Mouse (Mus musculus) CH12.LX (cell line): ENCODE results near the gene Sertad3. TPM values are rescaled to one million over a fixed set of nuclear protein-coding genes. Genes with fewer than 3 reads are reported as not detected.

Source experiments
- DNase-seq: peaks from one replicate; pipeline ENCODE4 v3.0.0-alpha.2; 2013; ENCODE audit errors: extremely low read depth
- H3K27ac ChIP-seq: 2 replicates; pipeline ENCODE4 v1.5.1; 2012; ENCODE audit warnings: low read depth, mild to moderate bottlenecking, control low read depth, moderate library complexity; ENCODE audit not compliant: insufficient read depth
- H3K27me3 ChIP-seq: replicated peaks from 2 replicates; pipeline ENCODE3; 2012; ENCODE audit warnings: inconsistent platforms
- H3K36me3 ChIP-seq, 2 experiments: replicated peaks in 1 of 2; 2 replicates each; pipeline versions ENCODE3 to v1.6.1; 2012; ENCODE audit warnings: inconsistent platforms in 1 of 2, low read length in 1 of 2, mild to moderate bottlenecking in 1 of 2, mixed read lengths in 1 of 2, moderate library complexity in 1 of 2; ENCODE audit not compliant: control insufficient read depth in 1 of 2, insufficient read depth in 1 of 2
- H3K4me1 ChIP-seq, 2 experiments: 2 replicates each; pipeline ENCODE4 v1.6.1; 2012; ENCODE audit warnings: inconsistent platforms in 1 of 2, moderate library complexity in 1 of 2; ENCODE audit not compliant: insufficient read depth in 2 of 2, control insufficient read depth in 1 of 2
- H3K4me2 ChIP-seq: 2 replicates; pipeline ENCODE4 v1.6.1; 2012; ENCODE audit warnings: low read depth, mild to moderate bottlenecking, control low read depth; ENCODE audit not compliant: poor library complexity, insufficient read depth, severe bottlenecking
- H3K4me3 ChIP-seq, 3 experiments: fragments of 150-350 bp in 1 of 3; sonication (generic) in 1 of 3; replicated peaks in 1 of 3; 2 replicates each; pipeline versions ENCODE3 to v1.5.1; 2011 to 2012; ENCODE audit warnings: low read depth in 2 of 3, low read length in 2 of 3, mild to moderate bottlenecking in 2 of 3, moderate library complexity in 2 of 3, control low read depth in 1 of 3, improper control_type of control experiment in 1 of 3, inconsistent platforms in 1 of 3, mixed read lengths in 1 of 3; ENCODE audit not compliant: poor library complexity in 1 of 3
- H3K79me2 ChIP-seq: replicated peaks from 2 replicates; pipeline ENCODE4 v1.6.1; 2012; ENCODE audit warnings: mild to moderate bottlenecking, moderate library complexity; ENCODE audit not compliant: control insufficient read depth, poor library complexity, insufficient read depth, severe bottlenecking; ENCODE audit errors: extremely low read depth
- H3K9ac ChIP-seq: 2 replicates; pipeline ENCODE4 v1.6.1; 2012; ENCODE audit warnings: low read depth, mild to moderate bottlenecking, control low read depth, moderate library complexity; ENCODE audit not compliant: insufficient read depth
- H3K9me3 ChIP-seq: replicated peaks from 2 replicates; pipeline ENCODE3; 2012; ENCODE audit warnings: low read length, inconsistent platforms, mixed read lengths
- CTCF ChIP-seq, 2 experiments: IDR thresholded peaks in 1 of 2; conservative IDR thresholded peaks in 1 of 2; 2 replicates each; pipeline ENCODE4 v1.5.1; 2011 to 2012; ENCODE audit warnings: low read depth in 2 of 2, low read length in 2 of 2, improper control_type of control experiment in 1 of 2, inconsistent platforms in 1 of 2, mild to moderate bottlenecking in 1 of 2, moderate library complexity in 1 of 2
- EP300 ChIP-seq: IDR thresholded peaks from 2 replicates; pipeline ENCODE4 v1.6.1; 2011; ENCODE audit warnings: low read length, improper control_type of control experiment
- ETS1 ChIP-seq: conservative IDR thresholded peaks from 2 replicates; pipeline ENCODE4 v1.6.1; 2012; ENCODE audit warnings: low read depth, mild to moderate bottlenecking, inconsistent platforms, low read length, improper control_type of control experiment, moderate library complexity
- IRF4 ChIP-seq: IDR thresholded peaks from 2 replicates; pipeline ENCODE4 v1.6.1; 2014; ENCODE audit warnings: low read depth, mild to moderate bottlenecking, inconsistent platforms, low read length, improper control_type of control experiment
- JUND ChIP-seq: conservative IDR thresholded peaks from 2 replicates; pipeline ENCODE4 v1.6.1; 2011; ENCODE audit warnings: low read depth, low read length, improper control_type of control experiment
- RAD21 ChIP-seq: IDR thresholded peaks from 2 replicates; pipeline ENCODE4 v1.6.1; 2011; ENCODE audit warnings: low read depth, mild to moderate bottlenecking, low read length, improper control_type of control experiment, moderate library complexity
- SIN3A ChIP-seq: IDR thresholded peaks from 2 replicates; pipeline ENCODE4 v1.6.1; 2012; ENCODE audit warnings: low read length, improper control_type of control experiment, inconsistent platforms
- SMC3 ChIP-seq: IDR thresholded peaks from 2 replicates; pipeline ENCODE4 v1.6.1; 2011; ENCODE audit warnings: low read depth, low read length, improper control_type of control experiment
- USF2 ChIP-seq: conservative IDR thresholded peaks from 2 replicates; pipeline ENCODE4 v1.6.1; 2011; ENCODE audit warnings: low read depth, low read length, improper control_type of control experiment
- ZC3H11A ChIP-seq: IDR thresholded peaks from 2 replicates; pipeline ENCODE4 v1.6.1; 2012; ENCODE audit warnings: low read depth, mild to moderate bottlenecking, inconsistent platforms, low read length, improper control_type of control experiment
- ZNF384 ChIP-seq: IDR thresholded peaks from 2 replicates; pipeline ENCODE4 v1.6.1; 2012; ENCODE audit warnings: low read depth, low read length, improper control_type of control experiment, inconsistent platforms
- dilution Hi-C: fragments of 300-500 bp; cut with MboI; formaldehyde crosslinking; loops from 2 replicates; pipeline ENCODE4 v1.14.3; 2020; ENCODE audit warnings: low sequenced_read_pairs; ENCODE audit not compliant: extremely low pct_unique_long_range_greater_than_20kb, extremely low pct_ligation_motif_present
- in situ Hi-C: fragments of 300-500 bp; cut with MboI; formaldehyde crosslinking; loops from 3 replicates; pipeline ENCODE4 v1.14.3; 2019; ENCODE audit warnings: low sequenced_read_pairs, low pct_ligation_motif_present, low pct_unique_long_range_greater_than_20kb, mixed read lengths
- polyA plus RNA-seq: library from polyadenylated mRNA; unstranded; fragments of >175 nt; gene quantifications from 2 replicates; pipeline ENCODE4 v1.2.1, GENCODE M21; 2012; ENCODE audit warnings: low read depth; ENCODE audit not compliant: insufficient read length
- total RNA-seq, 2 experiments: library from RNA; depleted of rRNA; stranded (reverse); fragments of 300-350 nt in 1 of 2; fragments of >200 nt in 1 of 2; gene quantifications; 2 replicates each; pipeline ENCODE4 v1.2.3; 2012 to 2014

Sertad3 gene
- total and polyA plus RNA-seq, 3 experiments: 2.7 to 3.9 (median 2.8) TPM

GRCm38 (mm10) chr7:27526039-27526827, 52.7 kb downstream of the Sertad3 start:
- no peak overlapping the region for H3K9ac ChIP-seq

More at GRCm38 (mm10) chr7:27526039-27526827, 52.7 kb downstream of the Sertad3 start:
- no peaks in the 10 kb centered on the region for H3K9me3 ChIP-seq
- in situ Hi-C loops: loop anchor here (10.0 kb wide), 1 partner anchor 191 kb away; the partner anchor contains the start of gene Ltbp4
- no peaks in the 10 kb centered on the region for H3K27me3 ChIP-seq
- no peak overlapping the region for H3K4me2 ChIP-seq
- no peak overlapping the region for H3K27ac ChIP-seq
- peaks cover 0 to 10% of the 10 kb centered on the region in 2 experiments; a peak in 2 of 4 replicates for H3K4me1 ChIP-seq
- dilution Hi-C loops: no loop called here
- peak; percentile 76 for DNase-seq
- H3K79me2 ChIP-seq: no peaks in the 10 kb centered on the region
- H3K4me3 ChIP-seq: no peak overlapping the region
- no peaks in the 10 kb centered on the region for H3K36me3 ChIP-seq
- no peak for TF ChIP-seq ETS1
- TF ChIP-seq ZNF384: no peak
- peak; percentile 84 for TF ChIP-seq SMC3
- TF ChIP-seq CTCF (conservative IDR thresholded peaks at IDR 0.05 in 1 of 2, IDR thresholded peaks at IDR 0.05 in 1 of 2; ENCODE audit: low read depth in 2 of 2, low read length in 2 of 2): peak; percentile 85 to 91
- no peak for TF ChIP-seq ZC3H11A
- no peak for TF ChIP-seq JUND
- TF ChIP-seq SIN3A: no peak
- no peak for TF ChIP-seq IRF4
- peak; percentile 51 for TF ChIP-seq RAD21
- no peak for TF ChIP-seq USF2
- no peak for TF ChIP-seq EP300

Other genes with a start within 250 kb of the Sertad3 start
- 5.9 and 8.1 TPM in 2 replicates for gene Itpkc, start 245.1 kb upstream of the Sertad3 start, total RNA-seq (2012; rRNA removed)
- 3.2 and 4.0 TPM in 2 replicates for gene Itpkc, start 245.1 kb upstream of the Sertad3 start, total RNA-seq (2014; rRNA removed)
- 4.0 and 4.1 TPM in 2 replicates for gene Itpkc, start 245.1 kb upstream of the Sertad3 start, polyA plus RNA-seq
- gene Coq8b, start 240.7 kb upstream of the Sertad3 start, total RNA-seq (2012; rRNA removed): 21.7 and 26.5 TPM in 2 replicates
- 16.0 and 19.7 TPM in 2 replicates for gene Coq8b, start 240.7 kb upstream of the Sertad3 start, total RNA-seq (2014; rRNA removed)
- 20.6 and 21.3 TPM in 2 replicates for gene Coq8b, start 240.7 kb upstream of the Sertad3 start, polyA plus RNA-seq
- 1.5 and 2.3 TPM in 2 replicates for gene Numbl, start 215.3 kb upstream of the Sertad3 start, total RNA-seq (2012; rRNA removed)
- gene Numbl, start 215.3 kb upstream of the Sertad3 start, total RNA-seq (2014; rRNA removed): 0.68 and 0.81 TPM in 2 replicates
- gene Numbl, start 215.3 kb upstream of the Sertad3 start, polyA plus RNA-seq: 2.7 and 2.9 TPM in 2 replicates
- gene Ltbp4, start 136.1 kb upstream of the Sertad3 start, total RNA-seq (2012; rRNA removed): 1.8 and 2.6 TPM in 2 replicates
- 0.16 and 0.43 TPM in 2 replicates for gene Ltbp4, start 136.1 kb upstream of the Sertad3 start, total RNA-seq (2014; rRNA removed)
- gene Ltbp4, start 136.1 kb upstream of the Sertad3 start, polyA plus RNA-seq: 1.2 and 1.5 TPM in 2 replicates
- gene Shkbp1, start 117.7 kb upstream of the Sertad3 start, total RNA-seq (2012; rRNA removed): 26.2 and 30.8 TPM in 2 replicates
- gene Shkbp1, start 117.7 kb upstream of the Sertad3 start, total RNA-seq (2014; rRNA removed): 17.7 and 23.3 TPM in 2 replicates
- gene Shkbp1, start 117.7 kb upstream of the Sertad3 start, polyA plus RNA-seq: 50.0 and 62.8 TPM in 2 replicates
- gene Gm20479, start 116.3 kb upstream of the Sertad3 start, total RNA-seq (2012; rRNA removed): 1.3 and 1.9 TPM in 2 replicates
- gene Gm20479, start 116.3 kb upstream of the Sertad3 start, total RNA-seq (2014; rRNA removed): 0.95 and 2.2 TPM in 2 replicates
- 1.2 and 2.8 TPM in 2 replicates for gene Gm20479, start 116.3 kb upstream of the Sertad3 start, polyA plus RNA-seq
- gene Sptbn4, start 26.1 kb upstream of the Sertad3 start, total RNA-seq (2012; rRNA removed): 0.29 and 0.38 TPM in 2 replicates
- 0.18 and 0.21 TPM in 2 replicates for gene Sptbn4, start 26.1 kb upstream of the Sertad3 start, total RNA-seq (2014; rRNA removed)
- gene Sptbn4, start 26.1 kb upstream of the Sertad3 start, polyA plus RNA-seq: 0.20 and 0.24 TPM in 2 replicates
- gene Blvrb, start 25.8 kb upstream of the Sertad3 start, total RNA-seq (2012; rRNA removed): 6.3 and 9.4 TPM in 2 replicates
- 2.8 and 4.3 TPM in 2 replicates for gene Blvrb, start 25.8 kb upstream of the Sertad3 start, total RNA-seq (2014; rRNA removed)
- 5.0 and 7.6 TPM in 2 replicates for gene Blvrb, start 25.8 kb upstream of the Sertad3 start, polyA plus RNA-seq
- 8.0 and 8.3 TPM in 2 replicates for gene Sertad1, start 13.1 kb downstream of the Sertad3 start, total RNA-seq (2012; rRNA removed)
- 8.1 and 9.1 TPM in 2 replicates for gene Sertad1, start 13.1 kb downstream of the Sertad3 start, total RNA-seq (2014; rRNA removed)
- 5.0 and 7.4 TPM in 2 replicates for gene Sertad1, start 13.1 kb downstream of the Sertad3 start, polyA plus RNA-seq
- gene Prx, start 25.6 kb downstream of the Sertad3 start, total RNA-seq (2012; rRNA removed): 0.21 TPM in 2 replicates
- gene Prx, start 25.6 kb downstream of the Sertad3 start, total RNA-seq (2014; rRNA removed): 0.12 and 0.17 TPM in 2 replicates
- gene Prx, start 25.6 kb downstream of the Sertad3 start, polyA plus RNA-seq: 0.41 and 0.60 TPM in 2 replicates
- 0.04 TPM in 1 of 2 replicates, not detected in the other for gene Hipk4, start 49.5 kb downstream of the Sertad3 start, total RNA-seq (2012; rRNA removed)
- 0.09 TPM in 1 of 2 replicates, not detected in the other for gene Hipk4, start 49.5 kb downstream of the Sertad3 start, total RNA-seq (2014; rRNA removed)
- 0.11 and 0.16 TPM in 2 replicates for gene Hipk4, start 49.5 kb downstream of the Sertad3 start, polyA plus RNA-seq
- 16.2 and 21.1 TPM in 2 replicates for gene Pld3, start 79.5 kb downstream of the Sertad3 start, total RNA-seq (2012; rRNA removed)
- gene Pld3, start 79.5 kb downstream of the Sertad3 start, total RNA-seq (2014; rRNA removed): 6.0 and 6.2 TPM in 2 replicates
- 13.5 and 14.1 TPM in 2 replicates for gene Pld3, start 79.5 kb downstream of the Sertad3 start, polyA plus RNA-seq
- gene 2310022A10Rik, start 79.5 kb downstream of the Sertad3 start, total RNA-seq (2012; rRNA removed): 7.0 and 7.8 TPM in 2 replicates
- 7.2 and 8.6 TPM in 2 replicates for gene 2310022A10Rik, start 79.5 kb downstream of the Sertad3 start, total RNA-seq (2014; rRNA removed)
- gene 2310022A10Rik, start 79.5 kb downstream of the Sertad3 start, polyA plus RNA-seq: 27.1 and 30.7 TPM in 2 replicates
- gene Akt2, start 117.8 kb downstream of the Sertad3 start, total RNA-seq (2012; rRNA removed): 40.3 and 41.8 TPM in 2 replicates
- 39.3 and 39.5 TPM in 2 replicates for gene Akt2, start 117.8 kb downstream of the Sertad3 start, total RNA-seq (2014; rRNA removed)
- gene Akt2, start 117.8 kb downstream of the Sertad3 start, polyA plus RNA-seq: 77.1 and 77.3 TPM in 2 replicates
- 0.08 TPM in 1 of 2 replicates, not detected in the other for gene Ttc9b, start 180.1 kb downstream of the Sertad3 start, total RNA-seq (2012; rRNA removed)
- not detected in 2 replicates for gene Ttc9b, start 180.1 kb downstream of the Sertad3 start, total RNA-seq (2014; rRNA removed)
- gene Ttc9b, start 180.1 kb downstream of the Sertad3 start, polyA plus RNA-seq: not detected in 2 replicates
- 15.0 and 16.7 TPM in 2 replicates for gene Map3k10, start 200.8 kb downstream of the Sertad3 start, total RNA-seq (2012; rRNA removed)
- gene Map3k10, start 200.8 kb downstream of the Sertad3 start, total RNA-seq (2014; rRNA removed): 7.2 and 7.8 TPM in 2 replicates
- gene Map3k10, start 200.8 kb downstream of the Sertad3 start, polyA plus RNA-seq: 7.6 and 8.2 TPM in 2 replicates
- gene Zfp607b, start 215.6 kb downstream of the Sertad3 start, total RNA-seq (2012; rRNA removed): 0.76 and 1.2 TPM in 2 replicates
- 0.93 and 0.97 TPM in 2 replicates for gene Zfp607b, start 215.6 kb downstream of the Sertad3 start, total RNA-seq (2014; rRNA removed)
- 0.90 and 1.0 TPM in 2 replicates for gene Zfp607b, start 215.6 kb downstream of the Sertad3 start, polyA plus RNA-seq